Mouse (Mus musculus): ENCODE measurements at regions not wholly inside any gene's neighbourhood (a gene's known extent, or its start where the extent isn't known, plus 50 kb on each side); places are given as distances from the start of the nearest gene placed in this dataset.

GRCm38 (mm10) chr9:63087195-63087594, 61.6 kb downstream of the Skor1 start:
- no peak for DNase-seq

GRCm38 (mm10) chr9:63086671-63087070, 62.1 kb downstream of the Skor1 start:
- DNase-seq: no peak

GRCm38 (mm10) chr9:63082830-63083229, 65.9 kb downstream of the Skor1 start:
- no peak for DNase-seq

- DNase-seq: no peak
Observed at GRCm38 (mm10) chr9:63082311-63082710, 66.5 kb downstream of the Skor1 start.

GRCm38 (mm10) chr9:63080406-63080805, 68.4 kb downstream of the Skor1 start:
- DNase-seq: no peak

GRCm38 (mm10) chr9:63075252-63075651, 73.5 kb downstream of the Skor1 start:
- no peak for DNase-seq

- DNase-seq: no peak
Observed at GRCm38 (mm10) chr9:63074803-63075202, 74.0 kb downstream of the Skor1 start.

- no peak for DNase-seq
Observed at GRCm38 (mm10) chr9:63074023-63074750, 74.6 kb downstream of the Skor1 start.

- DNase-seq: no peak
Observed at GRCm38 (mm10) chr9:63071032-63071431, 77.7 kb downstream of the Skor1 start.

- DNase-seq: no peak
Observed at GRCm38 (mm10) chr9:63069919-63070318, 78.8 kb downstream of the Skor1 start.

GRCm38 (mm10) chr9:63067054-63067406, 79.3 kb upstream of the Pias1 start:
- DNase-seq: no peak

- no peak for DNase-seq
Observed at GRCm38 (mm10) chr9:63066384-63067053, 78.8 kb upstream of the Pias1 start.

- DNase-seq: no peak
Observed at GRCm38 (mm10) chr9:63063525-63063924, 75.8 kb upstream of the Pias1 start.

GRCm38 (mm10) chr9:63060740-63061139, 73.0 kb upstream of the Pias1 start:
- no peak for DNase-seq

- peak in 1 of 2 experiments; percentile 14 for DNase-seq
Observed at GRCm38 (mm10) chr9:63059234-63059842, 71.6 kb upstream of the Pias1 start.

- DNase-seq: no peak
Observed at GRCm38 (mm10) chr9:63058506-63059233, 70.9 kb upstream of the Pias1 start.

GRCm38 (mm10) chr9:63056695-63057349, 69.1 kb upstream of the Pias1 start:
- DNase-seq: no peak

- DNase-seq: no peak
Observed at GRCm38 (mm10) chr9:63052181-63052580, 64.5 kb upstream of the Pias1 start.

- DNase-seq: no peak
Observed at GRCm38 (mm10) chr9:63051631-63052030, 63.9 kb upstream of the Pias1 start.

GRCm38 (mm10) chr9:63049290-63049689, 61.6 kb upstream of the Pias1 start:
- no peak for DNase-seq

- DNase-seq: no peak
Observed at GRCm38 (mm10) chr9:63046981-63047380, 59.3 kb upstream of the Pias1 start.

- no peak for DNase-seq
Observed at GRCm38 (mm10) chr9:63045531-63045930, 57.8 kb upstream of the Pias1 start.

- no peak for DNase-seq
Observed at GRCm38 (mm10) chr9:63043304-63043703, 55.6 kb upstream of the Pias1 start.

Data from thymus, adult 18-20 months (tissue).